Mouse (Mus musculus) liver, embryonic 13.5 days (tissue): ENCODE measurements at regions not wholly inside any gene's neighbourhood (a gene's known extent, or its start where the extent isn't known, plus 50 kb on each side); places are given as distances from the start of the nearest gene placed in this dataset.

Experiments used
- ATAC-seq: fragments of 200-750 bp; cut with Nextera tagmentation; 2 replicates; pipeline ENCODE4 v1.8.0; 2017; ENCODE audit warnings: low read depth, mild to moderate bottlenecking, moderate number of reproducible peaks, moderate library complexity
- DNase-seq: peaks from one replicate; pipeline ENCODE4 v3.0.0; 2022
- H3K27ac ChIP-seq: fragments of 300-500 bp; sonication (generic); 2 replicates; pipeline ENCODE4 v1.5.1; 2015; ENCODE audit warnings: moderate library complexity, mild to moderate bottlenecking, inconsistent platforms
- H3K27me3 ChIP-seq: fragments of 300-500 bp; sonication (generic); 2 replicates; pipeline ENCODE4 v1.6.1; 2015; ENCODE audit warnings: mild to moderate bottlenecking, inconsistent platforms
- H3K36me3 ChIP-seq: fragments of 300-500 bp; sonication (generic); 2 replicates; pipeline ENCODE4 v1.6.1; 2015; ENCODE audit warnings: mild to moderate bottlenecking, inconsistent platforms
- H3K4me1 ChIP-seq: fragments of 300-500 bp; sonication (generic); replicated peaks from 2 replicates; pipeline ENCODE4 v1.6.1; 2015; ENCODE audit warnings: inconsistent platforms
- H3K4me2 ChIP-seq: fragments of 300-500 bp; sonication (generic); 2 replicates; pipeline ENCODE4 v1.6.1; 2015; ENCODE audit warnings: inconsistent platforms, mild to moderate bottlenecking, moderate library complexity
- H3K4me3 ChIP-seq: fragments of 300-500 bp; sonication (generic); replicated peaks from 2 replicates; pipeline ENCODE4 v1.5.1; 2015; ENCODE audit warnings: mild to moderate bottlenecking, inconsistent platforms
- H3K9ac ChIP-seq: fragments of 300-500 bp; sonication (generic); 2 replicates; pipeline ENCODE4 v1.6.1; 2015; ENCODE audit warnings: mild to moderate bottlenecking, inconsistent platforms
- H3K9me3 ChIP-seq: fragments of 300-500 bp; sonication (generic); replicated peaks from 2 replicates; pipeline ENCODE4 v1.6.1; 2016; ENCODE audit warnings: inconsistent platforms
- WGBS: fragments of 180-500 bp; shearing (Covaris S2); methylation state at CpG from one replicate; pipeline ENCODE4 v1.1.7; 2015; ENCODE audit not compliant: insufficient replicate concordance; 5-methylcytosine and 5-hydroxymethylcytosine counted together

GRCm38 (mm10) chr10:9531931-9532330 is 143.1 kb downstream of the Samd5 start:
- Histone ChIP-seq H3K36me3 (no peaks in the 10 kb centered on the region), H3K4me2 (no peak overlapping the region), H3K27me3 (no peaks in the 10 kb centered on the region), H3K9me3 (no peaks in the 10 kb centered on the region), H3K27ac (no peak overlapping the region), H3K4me1 (no peaks in the 10 kb centered on the region), H3K4me3 (no peak overlapping the region), H3K9ac (no peak overlapping the region)
- WGBS: 66% methylated on average over 5 of the region's 5 CpGs
- DNase-seq (no peak), ATAC-seq (no peak)

DNA sequence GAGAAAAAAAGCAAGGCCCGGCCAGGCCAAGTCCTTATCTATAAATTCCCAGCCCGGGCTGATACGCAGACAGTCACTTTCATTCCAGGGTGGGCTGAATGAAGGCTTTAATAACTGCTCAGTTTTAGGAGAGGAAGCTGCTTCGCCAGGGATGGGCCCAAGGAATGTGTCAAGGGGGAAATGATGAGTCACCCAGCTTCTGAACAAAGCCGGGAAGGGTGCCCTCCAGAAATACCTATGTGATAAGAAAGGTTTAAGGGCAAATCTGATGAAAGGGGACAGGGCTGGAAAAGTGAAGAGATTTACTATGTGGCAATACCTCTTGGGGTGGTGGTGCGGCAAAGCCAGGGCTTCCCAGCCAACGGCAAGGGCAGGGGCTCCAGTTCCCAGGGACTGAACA is 145.6 kb downstream of the Samd5 start:
- Histone ChIP-seq H3K4me3 (no peak overlapping the region), H3K4me1 (no peaks in the 10 kb centered on the region), H3K27ac (no peak overlapping the region), H3K4me2 (no peak overlapping the region), H3K36me3 (no peaks in the 10 kb centered on the region), H3K9ac (no peak overlapping the region), H3K9me3 (no peaks in the 10 kb centered on the region), H3K27me3 (no peaks in the 10 kb centered on the region)
- WGBS: 20% methylated on average over 7 of the region's 7 CpGs
- DNase-seq (no peak), ATAC-seq (no peak)

DNA sequence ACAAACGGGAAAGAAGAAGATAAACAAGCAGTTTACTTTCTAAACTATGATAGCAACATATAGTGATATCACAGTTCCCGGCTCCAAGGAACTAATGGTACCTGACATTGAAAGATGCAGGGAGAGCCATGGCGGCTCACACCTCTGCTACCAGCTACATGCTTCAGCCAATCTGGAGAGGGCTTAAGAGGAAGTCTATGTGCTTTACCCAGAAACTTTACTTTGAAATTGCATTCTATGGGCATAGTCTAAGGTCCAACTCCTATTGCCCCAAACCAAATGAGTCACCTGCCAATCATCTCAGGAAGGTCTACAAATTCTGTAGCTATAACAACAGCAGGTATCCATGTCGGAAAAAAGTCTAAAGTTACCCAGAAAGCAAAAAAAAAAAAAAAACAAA is 146.9 kb downstream of the Samd5 start:
- 59% methylated on average over 4 of the region's 4 CpGs for WGBS
- H3K27ac ChIP-seq: no peak overlapping the region
- no peak overlapping the region for H3K9ac ChIP-seq
- H3K27me3 ChIP-seq: no peaks in the 10 kb centered on the region
- no peaks in the 10 kb centered on the region for H3K9me3 ChIP-seq
- ATAC-seq (no peak), DNase-seq (no peak)
- no peaks in the 10 kb centered on the region for H3K36me3 ChIP-seq
- no peak overlapping the region for H3K4me2 ChIP-seq
- H3K4me1 ChIP-seq: no peaks in the 10 kb centered on the region
- H3K4me3 ChIP-seq: no peak overlapping the region

GRCm38 (mm10) chr10:9509764-9510390 is 165.1 kb downstream of the Samd5 start:
- H3K9ac ChIP-seq: no peak overlapping the region
- WGBS: 52% methylated on average over 12 of the region's 12 CpGs
- no peaks in the 10 kb centered on the region for H3K27me3 ChIP-seq
- no peak for ATAC-seq
- no peak overlapping the region for H3K4me2 ChIP-seq
- no peaks in the 10 kb centered on the region for H3K36me3 ChIP-seq
- H3K4me3 ChIP-seq: no peak overlapping the region
- H3K27ac ChIP-seq: no peak overlapping the region
- H3K4me1 ChIP-seq: no peaks in the 10 kb centered on the region
- no peaks in the 10 kb centered on the region for H3K9me3 ChIP-seq
- no peak for DNase-seq

DNA sequence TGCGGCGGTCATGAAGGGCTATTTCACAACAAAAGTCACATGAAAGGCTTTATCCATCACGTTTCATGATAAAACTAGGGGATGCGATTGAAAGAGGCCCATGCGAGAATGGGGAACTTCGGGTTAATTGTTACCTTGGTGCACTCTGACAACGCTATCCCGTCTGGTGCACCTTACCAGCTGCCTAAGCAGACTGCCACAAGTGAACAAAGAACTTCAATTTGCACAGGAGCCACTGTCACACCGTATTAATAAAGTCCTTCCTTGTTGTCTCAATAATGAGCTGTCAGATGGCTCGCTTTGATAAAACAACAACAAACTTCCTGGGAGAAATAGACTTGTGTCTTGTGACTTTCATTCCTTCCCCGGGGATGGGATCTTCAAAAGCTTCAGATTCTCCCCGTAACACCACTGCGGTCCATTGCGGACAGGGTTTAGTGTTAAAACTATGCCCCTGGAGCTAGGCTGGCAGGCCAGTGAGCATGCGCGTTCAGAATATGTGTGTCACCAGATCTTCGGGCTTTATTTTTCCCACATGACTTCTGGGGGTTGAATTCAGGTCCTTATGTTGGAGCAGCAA is 165.8 kb downstream of the Samd5 start:
- H3K36me3 ChIP-seq: no peaks in the 10 kb centered on the region
- no peak overlapping the region for H3K4me3 ChIP-seq
- no peak overlapping the region for H3K4me2 ChIP-seq
- no peaks in the 10 kb centered on the region for H3K27me3 ChIP-seq
- DNase-seq: no peak
- no peaks in the 10 kb centered on the region for H3K9me3 ChIP-seq
- no peak for ATAC-seq
- H3K9ac ChIP-seq: no peak overlapping the region
- H3K4me1 ChIP-seq: no peaks in the 10 kb centered on the region
- H3K27ac ChIP-seq: no peak overlapping the region
- WGBS: 74% methylated on average over 17 of the region's 17 CpGs

GRCm38 (mm10) chr10:9503569-9504493 is 171.2 kb downstream of the Samd5 start:
- Histone ChIP-seq H3K36me3 (no peaks in the 10 kb centered on the region), H3K9me3 (no peaks in the 10 kb centered on the region), H3K9ac (no peak overlapping the region), H3K27me3 (no peaks in the 10 kb centered on the region), H3K4me2 (no peak overlapping the region), H3K27ac (no peak overlapping the region), H3K4me1 (no peaks in the 10 kb centered on the region), H3K4me3 (no peak overlapping the region)
- DNase-seq (no peak), ATAC-seq (no peak)
- 58% methylated on average over 11 of the region's 11 CpGs for WGBS

DNA sequence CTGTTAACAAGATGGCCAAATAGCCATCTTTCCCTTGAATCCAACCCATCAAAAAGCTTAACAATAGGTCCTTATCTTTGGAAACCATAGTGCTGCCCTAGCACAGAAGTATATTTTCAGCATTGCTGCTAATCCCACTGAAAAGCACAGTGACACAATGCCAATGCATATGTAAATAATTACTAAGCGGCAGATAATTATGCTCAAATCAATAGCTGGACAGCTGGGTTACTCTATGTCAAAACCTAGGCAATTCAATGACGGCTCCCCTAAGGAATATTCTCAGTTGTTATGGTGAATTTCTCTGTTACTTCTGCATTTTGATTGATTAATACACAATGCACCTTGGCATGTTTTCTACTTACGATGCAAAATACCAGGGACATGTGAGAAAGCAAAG is 176.5 kb downstream of the Samd5 start:
- Histone ChIP-seq H3K9me3 (no peaks in the 10 kb centered on the region), H3K27me3 (no peaks in the 10 kb centered on the region), H3K36me3 (no peaks in the 10 kb centered on the region), H3K9ac (no peak overlapping the region), H3K27ac (no peak overlapping the region), H3K4me1 (no peaks in the 10 kb centered on the region), H3K4me3 (no peak overlapping the region), H3K4me2 (no peak overlapping the region)
- DNase-seq (no peak), ATAC-seq (no peak)
- 82% methylated on average over 3 of the region's 3 CpGs for WGBS

DNA sequence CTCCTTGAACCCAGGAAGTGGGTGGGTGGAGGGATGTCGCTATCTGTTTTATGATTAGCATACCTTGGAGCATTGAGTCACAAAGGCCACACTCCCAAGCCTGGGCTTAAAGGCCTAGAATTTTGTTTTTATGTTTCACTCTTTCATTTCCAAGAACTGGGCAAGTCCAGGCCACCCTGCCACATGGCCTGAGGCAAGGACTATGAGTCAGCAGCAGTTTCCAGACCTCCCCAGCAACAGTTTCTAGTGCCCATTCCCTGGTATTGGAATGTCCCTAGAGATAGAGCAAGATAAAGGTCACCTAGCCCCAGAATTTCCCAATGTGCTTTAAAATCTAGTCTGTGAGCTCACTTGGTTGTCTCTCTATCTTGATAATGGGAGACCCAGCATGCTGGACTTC is 178.0 kb downstream of the Samd5 start:
- Histone ChIP-seq H3K9ac (no peak overlapping the region), H3K9me3 (no peaks in the 10 kb centered on the region), H3K27ac (no peak overlapping the region), H3K4me1 (no peaks in the 10 kb centered on the region), H3K27me3 (no peaks in the 10 kb centered on the region), H3K4me3 (no peak overlapping the region), H3K36me3 (no peaks in the 10 kb centered on the region), H3K4me2 (no peak overlapping the region)
- WGBS: 71% methylated on average over 1 of the region's 1 CpGs
- DNase-seq: no peak
- ATAC-seq: no peak

GRCm38 (mm10) chr10:9495143-9495651 is 179.8 kb downstream of the Samd5 start:
- no peak overlapping the region for H3K27ac ChIP-seq
- no peak overlapping the region for H3K9ac ChIP-seq
- ATAC-seq: no peak
- no peaks in the 10 kb centered on the region for H3K27me3 ChIP-seq
- no peak overlapping the region for H3K4me3 ChIP-seq
- whole genome bisulfite sequencing: 11% methylated on average over 6 of the region's 6 CpGs
- DNase-seq: no peak
- no peak overlapping the region for H3K4me2 ChIP-seq
- H3K4me1 ChIP-seq: no peaks in the 10 kb centered on the region
- no peaks in the 10 kb centered on the region for H3K9me3 ChIP-seq
- H3K36me3 ChIP-seq: no peaks in the 10 kb centered on the region

DNA sequence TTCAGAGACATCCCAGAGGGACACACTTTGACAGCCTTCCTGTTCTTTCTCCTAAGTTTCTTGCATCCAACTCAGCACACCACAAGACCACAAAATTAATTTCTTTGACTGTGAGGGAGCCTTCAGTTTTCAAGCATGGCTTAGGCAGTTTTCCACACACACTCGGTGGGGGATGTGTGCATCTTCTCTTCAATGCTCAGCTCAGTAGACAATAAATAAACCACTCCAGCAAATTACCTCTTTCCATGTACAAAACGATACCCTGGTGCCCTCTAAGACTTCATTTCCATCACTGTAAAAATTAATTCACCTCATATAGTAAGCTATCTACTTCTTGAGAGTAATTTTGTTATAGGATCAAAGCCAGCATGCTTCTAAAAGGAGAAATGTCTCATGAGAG is 184.6 kb downstream of the Samd5 start:
- Histone ChIP-seq H3K4me3 (no peak overlapping the region), H3K9ac (no peak overlapping the region), H3K27ac (no peak overlapping the region), H3K4me2 (no peak overlapping the region), H3K36me3 (no peaks in the 10 kb centered on the region), H3K27me3 (no peaks in the 10 kb centered on the region), H3K9me3 (no peaks in the 10 kb centered on the region), H3K4me1 (no peaks in the 10 kb centered on the region)
- no peak for DNase-seq
- ATAC-seq: no peak
- 50% methylated on average over 2 of the region's 2 CpGs for WGBS

DNA sequence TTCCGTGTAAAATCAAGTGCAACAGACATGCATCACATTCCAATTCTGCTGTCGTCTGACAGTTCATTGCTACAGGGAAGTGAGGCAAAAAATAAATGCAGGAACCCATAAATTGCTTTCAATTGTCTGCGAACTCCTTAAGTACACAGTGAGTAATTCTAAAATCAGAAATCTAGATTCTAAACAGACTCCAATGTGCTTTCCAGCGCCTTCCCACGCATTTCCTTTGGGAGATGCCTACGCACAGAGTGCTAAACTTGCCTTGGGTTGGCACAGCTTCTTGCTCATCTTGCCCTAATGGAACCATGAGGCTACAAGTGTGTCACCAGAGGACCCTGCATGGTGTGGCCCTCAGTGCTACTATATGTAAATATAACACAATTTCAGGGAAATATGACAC is 212.6 kb downstream of the Samd5 start:
- ATAC-seq (no peak), DNase-seq (no peak)
- no peak overlapping the region for H3K27ac ChIP-seq
- H3K4me2 ChIP-seq: no peak overlapping the region
- H3K9me3 ChIP-seq: no peaks in the 10 kb centered on the region
- H3K9ac ChIP-seq: no peak overlapping the region
- no peaks in the 10 kb centered on the region for H3K27me3 ChIP-seq
- H3K4me3 ChIP-seq: no peak overlapping the region
- no peaks in the 10 kb centered on the region for H3K36me3 ChIP-seq
- WGBS: 66% methylated on average over 6 of the region's 6 CpGs
- H3K4me1 ChIP-seq: no peaks in the 10 kb centered on the region
